Mouse (Mus musculus) urinary bladder, postnatal 25 days (tissue): ENCODE results near the gene Plxdc1.

ENCODE experiments used
- DNase-seq: peaks from one replicate; pipeline ENCODE4 v3.0.0; 2022; ENCODE audit warnings: low spot score

The Plxdc1 gene

GRCm38 (mm10) chr11:97987551-97988526, 1.6 kb upstream of the Plxdc1 start:
- peak; percentile 95 for DNase-seq

- DNase-seq: no peak
These were observed 658 bp upstream of the Plxdc1 start for GRCm38 (mm10) chr11:97986738-97987465.

- DNase-seq: no peak
These were observed 2.3 kb downstream of the Plxdc1 start for GRCm38 (mm10) chr11:97983983-97984382.

- DNase-seq: no peak
These were observed 2.7 kb downstream of the Plxdc1 start for GRCm38 (mm10) chr11:97983506-97983905.

- DNase-seq: no peak
These were observed 3.5 kb downstream of the Plxdc1 start for GRCm38 (mm10) chr11:97982721-97983120.

- no peak for DNase-seq
These were observed 5.7 kb downstream of the Plxdc1 start for GRCm38 (mm10) chr11:97980531-97980966.

- no peak for DNase-seq
These were observed 6.3 kb downstream of the Plxdc1 start for GRCm38 (mm10) chr11:97979824-97980495.

- no peak for DNase-seq
These were observed 7.9 kb downstream of the Plxdc1 start for GRCm38 (mm10) chr11:97978392-97978791.

GRCm38 (mm10) chr11:97977797-97978196, 8.4 kb downstream of the Plxdc1 start:
- DNase-seq: no peak

- no peak for DNase-seq
These were observed 11.5 kb downstream of the Plxdc1 start for GRCm38 (mm10) chr11:97974746-97975145.

- no peak for DNase-seq
These were observed 12.1 kb downstream of the Plxdc1 start for GRCm38 (mm10) chr11:97974141-97974540.

GRCm38 (mm10) chr11:97972434-97972833, 13.8 kb downstream of the Plxdc1 start:
- DNase-seq: no peak

- DNase-seq: peak; percentile 57
These were observed 15.0 kb downstream of the Plxdc1 start for GRCm38 (mm10) chr11:97971232-97971631.

- no peak for DNase-seq
These were observed 15.5 kb downstream of the Plxdc1 start for GRCm38 (mm10) chr11:97970771-97971170.

- no peak for DNase-seq
These were observed 17.9 kb downstream of the Plxdc1 start for GRCm38 (mm10) chr11:97968385-97968784.

GRCm38 (mm10) chr11:97967114-97967513, 19.1 kb downstream of the Plxdc1 start:
- no peak for DNase-seq

GRCm38 (mm10) chr11:97960907-97961306, 25.3 kb downstream of the Plxdc1 start:
- DNase-seq: no peak

GRCm38 (mm10) chr11:97959300-97959680, 27.0 kb downstream of the Plxdc1 start:
- DNase-seq: no peak

GRCm38 (mm10) chr11:97958641-97959299, 27.5 kb downstream of the Plxdc1 start:
- DNase-seq: no peak

GRCm38 (mm10) chr11:97956905-97957560, 29.2 kb downstream of the Plxdc1 start:
- no peak for DNase-seq

- DNase-seq: no peak
These were observed 30.3 kb downstream of the Plxdc1 start for GRCm38 (mm10) chr11:97955915-97956314.
